Mouse (Mus musculus): ENCODE measurements around the gene Abcc2. TPM values are rescaled to one million over a fixed set of nuclear protein-coding genes. Genes with fewer than 3 reads are reported as not detected.

Gene Abcc2
- polyA plus RNA-seq, 1 experiment from 2014 or later: 0.04 TPM

DNA sequence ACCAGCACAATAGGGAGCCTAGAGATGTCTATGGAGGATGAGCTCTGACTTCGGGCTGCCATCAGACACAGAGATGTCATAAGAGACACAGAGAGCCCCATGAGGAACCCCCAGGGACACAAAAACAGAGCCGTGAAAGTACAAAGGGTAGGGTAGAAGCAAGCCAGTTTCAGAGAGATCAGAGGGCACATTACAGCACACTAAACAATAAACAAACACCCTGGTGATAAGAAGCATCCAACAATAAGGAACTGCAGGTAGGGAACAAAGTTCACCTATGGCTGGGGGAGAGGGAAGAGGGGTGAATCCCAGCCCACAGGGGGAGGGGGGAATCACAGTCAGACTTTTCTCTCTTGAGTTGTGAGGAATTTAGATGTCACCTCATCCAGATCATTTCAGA, 105.7 kb downstream of the Abcc2 start:
- Histone ChIP-seq H3K9ac (no peak overlapping the region), H3K36me3 (replicated peaks) (no peaks in the 10 kb centered on the region), H3K4me3 (no peak overlapping the region), H3K27me3 (replicated peaks) (no peaks in the 10 kb centered on the region), H3K9me3 (no peaks in the 10 kb centered on the region), H3K4me1 (0 out of 2 replicates have a peak, but pooled peaks cover 6% of the 10 kb centered on the region), H3K27ac (no peak overlapping the region), H3K4me2 (no peak overlapping the region)
- 59% methylated on average over 2 of the region's 2 CpGs for WGBS
- ATAC-seq (replicated peaks): no peak

Other genes starting within 250 kb of the Abcc2 start
- gene Nkx2-3, start 169.9 kb upstream of the Abcc2 start, polyA plus RNA-seq (2015; fragmentation: Nextera tagmentation; extraction: Ambion mirVana): 0.40 and 0.98 TPM in 2 replicates
- 14.4 and 16.7 TPM in 2 replicates for gene Slc25a28, start 107.3 kb upstream of the Abcc2 start, polyA plus RNA-seq (2015; fragmentation: Nextera tagmentation; extraction: Ambion mirVana)
- gene Entpd7, start 92.5 kb upstream of the Abcc2 start, polyA plus RNA-seq (2015; fragmentation: Nextera tagmentation; extraction: Ambion mirVana): 7.8 and 10.4 TPM in 2 replicates
- gene Cutc, start 29.2 kb upstream of the Abcc2 start, polyA plus RNA-seq (2015; fragmentation: Nextera tagmentation; extraction: Ambion mirVana): 6.9 and 7.4 TPM in 2 replicates
- gene Cox15, start 29.2 kb upstream of the Abcc2 start, polyA plus RNA-seq (2015; fragmentation: Nextera tagmentation; extraction: Ambion mirVana): 12.8 and 14.2 TPM in 2 replicates
- 8.1 and 8.8 TPM in 2 replicates for gene Dnmbp, start 158.0 kb downstream of the Abcc2 start, polyA plus RNA-seq (2015; fragmentation: Nextera tagmentation; extraction: Ambion mirVana)
- gene Cpn1, start 204.4 kb downstream of the Abcc2 start, polyA plus RNA-seq (2015; fragmentation: Nextera tagmentation; extraction: Ambion mirVana): 0.26 and 0.41 TPM in 2 replicates
- not detected in 2 replicates for gene Cyp2c23, start 247.0 kb downstream of the Abcc2 start, polyA plus RNA-seq (2015; fragmentation: Nextera tagmentation; extraction: Ambion mirVana)

Data from midbrain, embryonic 15.5 days (tissue).